Mouse (Mus musculus) forebrain, embryonic 16.5 days (tissue): ENCODE results near the gene Tnf. TPM values are rescaled to one million over a fixed set of nuclear protein-coding genes. Genes with fewer than 3 reads are reported as not detected.

Experiments
- ATAC-seq: fragments of 200-750 bp; cut with Nextera tagmentation; 2 replicates; pipeline ENCODE4 v1.8.0; 2017; ENCODE audit warnings: mild to moderate bottlenecking, moderate library complexity
- H3K27ac ChIP-seq: fragments of 300-500 bp; sonication (generic); 2 replicates; pipeline ENCODE4 v1.5.1; 2014; ENCODE audit warnings: low read length, control low read depth
- H3K27me3 ChIP-seq: fragments of 300-500 bp; sonication (generic); replicated peaks from 2 replicates; pipeline ENCODE4 v1.6.1; 2014; ENCODE audit warnings: low read length; ENCODE audit not compliant: control insufficient read depth, insufficient read depth
- H3K36me3 ChIP-seq: fragments of 300-500 bp; sonication (generic); 2 replicates; pipeline ENCODE4 v1.6.1; 2014; ENCODE audit not compliant: control insufficient read depth, insufficient read depth
- H3K4me1 ChIP-seq: fragments of 300-500 bp; sonication (generic); replicated peaks from 2 replicates; pipeline ENCODE4 v1.6.1; 2014; ENCODE audit warnings: low read length; ENCODE audit not compliant: control insufficient read depth, insufficient read depth
- H3K4me2 ChIP-seq: fragments of 300-500 bp; sonication (generic); 2 replicates; pipeline ENCODE4 v1.6.1; 2014; ENCODE audit warnings: mild to moderate bottlenecking, low read length, control low read depth
- H3K4me3 ChIP-seq: fragments of 300-500 bp; sonication (generic); replicated peaks from 2 replicates; pipeline ENCODE4 v1.5.1; 2014; ENCODE audit warnings: mild to moderate bottlenecking, low read length, control low read depth
- H3K9ac ChIP-seq: fragments of 300-500 bp; sonication (generic); replicated peaks from 2 replicates; pipeline ENCODE4 v1.6.1; 2014; ENCODE audit warnings: low read depth, low read length, control low read depth
- H3K9me3 ChIP-seq: fragments of 300-500 bp; sonication (generic); 2 replicates; pipeline ENCODE4 v1.6.1; 2016; ENCODE audit warnings: low read length; ENCODE audit not compliant: control insufficient read depth
- WGBS: fragments of 180-500 bp; shearing (Covaris S2); extraction: QIAGEN DNeasy Blood & Tissue Kit; methylation state at CpG from one replicate; pipeline ENCODE4 v1.1.7; 2014; 5-methylcytosine and 5-hydroxymethylcytosine counted together
- polyA plus RNA-seq: library from polyadenylated mRNA; unstranded; fragments of >200 nt; fragmentation: Nextera tagmentation; extraction: Ambion mirVana; gene quantifications from 2 replicates; pipeline ENCODE4 v1.2.1, GENCODE M21; 2015

Gene Tnf
- polyA plus RNA-seq, 1 experiment from 2014 or later: not detected

DNA sequence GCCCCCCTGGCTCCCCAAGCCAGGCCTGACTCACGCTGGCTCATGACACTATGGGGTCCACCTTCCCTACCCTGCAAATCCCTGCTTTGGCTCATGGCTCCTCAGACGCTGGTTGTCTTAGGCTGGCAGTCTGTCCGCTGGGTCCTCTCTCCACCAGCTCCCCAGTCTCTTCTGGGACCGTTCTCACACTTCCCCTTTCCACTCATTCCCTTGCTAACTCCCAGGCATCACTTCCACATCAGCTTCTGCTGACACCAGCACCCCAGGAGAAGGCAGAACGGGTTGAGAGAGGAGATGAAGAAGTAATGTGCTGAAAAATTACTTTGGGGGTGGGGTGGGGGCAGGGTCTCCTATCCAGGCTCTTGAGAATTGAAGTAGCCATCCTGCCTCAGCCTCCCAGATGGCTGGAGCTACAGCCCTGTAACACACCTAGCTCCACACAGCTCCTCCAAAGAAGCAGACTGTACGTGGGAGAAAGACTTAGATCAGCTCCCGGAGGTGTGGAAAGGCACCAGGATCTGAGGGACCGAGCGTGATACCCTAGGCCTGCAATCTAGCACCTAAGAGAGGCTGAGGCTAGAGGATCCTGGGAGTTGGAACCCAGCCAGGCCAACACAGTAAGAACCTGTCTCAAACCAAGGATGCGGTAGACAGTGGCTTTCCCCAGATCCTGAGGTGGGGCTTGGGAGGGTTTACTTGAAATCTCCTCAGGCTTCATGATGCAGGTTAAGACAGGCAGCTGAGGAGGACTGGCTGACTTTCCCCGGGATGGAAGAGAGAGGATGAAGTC, 29.2 kb downstream of the Tnf start:
- Histone ChIP-seq H3K9me3 (no peaks in the 10 kb centered on the region), H3K27ac (no peak overlapping the region), H3K27me3 (no peaks in the 10 kb centered on the region), H3K36me3 (no peaks in the 10 kb centered on the region), H3K9ac (no peak overlapping the region), H3K4me1 (no peaks in the 10 kb centered on the region), H3K4me3 (no peak overlapping the region), H3K4me2 (no peak overlapping the region)
- WGBS: 74% methylated on average over 11 of the region's 11 CpGs
- ATAC-seq: no peak

GRCm38 (mm10) chr17:35168541-35169207, 33.1 kb downstream of the Tnf start:
- H3K9me3 ChIP-seq: no peaks in the 10 kb centered on the region
- 13% methylated on average over 4 of the region's 4 CpGs for WGBS
- no peak overlapping the region for H3K4me3 ChIP-seq
- ATAC-seq: no peak
- peaks cover 9% of the 10 kb centered on the region for H3K4me1 ChIP-seq
- H3K27ac ChIP-seq: peak overlapping the region; percentile 31; the same call in 1 of the 2 replicates
- no peak overlapping the region for H3K9ac ChIP-seq
- H3K4me2 ChIP-seq: no peak overlapping the region
- no peaks in the 10 kb centered on the region for H3K27me3 ChIP-seq
- no peaks in the 10 kb centered on the region for H3K36me3 ChIP-seq

- Histone ChIP-seq H3K4me1 (peaks cover 16% of the 10 kb centered on the region), H3K4me2 (no peak overlapping the region), H3K4me3 (no peak overlapping the region), H3K36me3 (no peaks in the 10 kb centered on the region), H3K27me3 (no peaks in the 10 kb centered on the region), H3K27ac (no peak overlapping the region), H3K9me3 (no peaks in the 10 kb centered on the region), H3K9ac (no peak overlapping the region)
- ATAC-seq: no peak
- WGBS: 89% methylated on average over 7 of the region's 7 CpGs
Observed at GRCm38 (mm10) chr17:35167794-35168193, 34.0 kb downstream of the Tnf start.

- H3K9ac ChIP-seq: peak overlapping the region; percentile 58; the same call in 1 of the 2 replicates
- no peaks in the 10 kb centered on the region for H3K27me3 ChIP-seq
- H3K27ac ChIP-seq: peak overlapping the region; percentile 99
- 73% methylated on average over 8 of the region's 8 CpGs for WGBS
- H3K9me3 ChIP-seq: no peaks in the 10 kb centered on the region
- no peak overlapping the region; the same call in 1 of the 2 replicates for H3K4me3 ChIP-seq
- H3K36me3 ChIP-seq: peaks cover 3% of the 10 kb centered on the region; the same call in 1 of the 2 replicates
- ATAC-seq: no peak
- H3K4me2 ChIP-seq: peak overlapping the region; percentile 60
- peaks cover 27% of the 10 kb centered on the region for H3K4me1 ChIP-seq
Observed at GRCm38 (mm10) chr17:35166352-35167035, 35.3 kb downstream of the Tnf start.

GRCm38 (mm10) chr17:35165451-35166155, 36.2 kb downstream of the Tnf start:
- 19% methylated on average over 12 of the region's 12 CpGs for WGBS
- Histone ChIP-seq H3K27ac (peak overlapping the region; percentile 99), H3K4me3 (peak overlapping the region; percentile 98), H3K9ac (peak overlapping the region; percentile 58), H3K27me3 (no peaks in the 10 kb centered on the region), H3K4me2 (peak overlapping the region; percentile 60), H3K9me3 (no peaks in the 10 kb centered on the region), H3K4me1 (peaks cover 28% of the 10 kb centered on the region), H3K36me3 (peaks cover 12% of the 10 kb centered on the region)
- ATAC-seq: peak; percentile 86

DNA sequence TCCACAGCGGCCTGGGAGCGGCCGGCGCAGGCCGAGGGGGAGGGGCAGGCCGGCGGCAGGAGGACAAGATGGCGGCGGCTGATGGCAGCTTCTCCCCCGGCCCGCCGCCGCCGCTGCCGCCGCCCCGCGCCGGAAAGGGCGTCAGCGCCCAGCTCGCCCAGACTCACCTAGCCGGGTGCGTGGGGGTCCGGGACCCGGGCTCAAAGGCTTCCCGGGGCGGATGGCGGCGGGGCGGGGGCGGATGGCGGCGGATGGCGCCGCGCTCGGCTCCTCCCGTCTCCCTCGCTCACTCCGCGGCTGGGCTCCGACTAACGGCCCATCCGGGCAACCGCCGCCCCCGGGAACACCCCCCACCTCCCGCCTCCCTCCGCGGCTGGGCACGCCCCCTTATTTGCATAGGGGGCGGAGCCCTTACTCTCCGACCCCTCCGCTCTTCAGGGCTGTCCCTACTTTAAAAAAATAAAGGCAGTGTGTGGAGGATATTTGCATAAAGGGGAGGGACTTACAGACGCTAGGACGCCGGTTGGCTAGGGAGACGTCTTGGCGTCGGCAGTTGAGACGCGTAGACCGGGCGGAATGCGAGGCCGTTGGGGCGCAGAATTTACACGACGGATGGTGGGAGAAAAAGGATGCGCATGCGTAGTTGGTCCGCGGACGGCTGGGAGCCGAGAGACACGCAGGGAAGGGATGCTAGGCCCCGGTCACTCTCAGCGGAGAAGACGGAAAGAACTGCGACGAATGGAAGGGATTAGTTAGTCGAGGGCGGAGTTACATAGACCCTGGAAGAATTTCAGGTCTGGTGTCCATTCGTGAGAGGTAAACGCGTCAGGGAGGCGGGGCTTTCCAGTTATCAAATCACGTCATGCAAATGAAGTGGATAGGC, 37.0 kb downstream of the Tnf start, which contains the start of gene Prrc2a:
Gene Prrc2a (minus strand): TSS at position 330 of the 883 bp plus-strand sequence.
- Histone ChIP-seq H3K4me2 (peak within 1 kb of the TSS; percentile 66), H3K4me3 (peak within 1 kb of the TSS; percentile 98), H3K9ac (peak within 1 kb of the TSS; percentile 100), H3K27me3 (no peaks in the 10 kb centered on the region), H3K9me3 (no peaks in the 10 kb centered on the region), H3K27ac (peak within 1 kb of the TSS; percentile 99), H3K36me3 (peaks cover 20% of the 10 kb centered on the region), H3K4me1 (peaks cover 28% of the 10 kb centered on the region)
- ATAC-seq: peak; percentile 94
- WGBS: under 1% methylated on average over 72 of the region's 89 CpGs

DNA sequence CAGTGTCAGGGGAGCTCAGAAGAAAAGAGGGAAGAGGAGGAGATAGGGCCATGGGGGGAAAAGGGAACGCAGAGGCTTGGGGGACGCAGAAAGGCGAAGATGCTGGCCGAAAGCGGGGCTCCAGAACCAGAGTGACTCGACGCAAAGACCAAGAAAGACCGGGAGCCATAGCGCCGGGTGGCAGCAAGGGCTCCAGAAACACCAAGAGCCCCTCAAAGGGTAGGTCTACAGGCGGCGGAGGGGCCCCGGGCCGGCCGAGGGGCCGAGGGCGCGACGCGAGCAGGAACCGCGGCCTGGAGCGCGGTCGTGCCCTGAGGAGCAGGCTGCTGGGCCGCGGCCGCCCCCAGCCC, 37.6 kb downstream of the Tnf start:
- WGBS: 0% methylated on average over 22 of the region's 28 CpGs
- peak overlapping the region; percentile 66 for H3K4me2 ChIP-seq
- peak overlapping the region; percentile 98 for H3K4me3 ChIP-seq

DNA sequence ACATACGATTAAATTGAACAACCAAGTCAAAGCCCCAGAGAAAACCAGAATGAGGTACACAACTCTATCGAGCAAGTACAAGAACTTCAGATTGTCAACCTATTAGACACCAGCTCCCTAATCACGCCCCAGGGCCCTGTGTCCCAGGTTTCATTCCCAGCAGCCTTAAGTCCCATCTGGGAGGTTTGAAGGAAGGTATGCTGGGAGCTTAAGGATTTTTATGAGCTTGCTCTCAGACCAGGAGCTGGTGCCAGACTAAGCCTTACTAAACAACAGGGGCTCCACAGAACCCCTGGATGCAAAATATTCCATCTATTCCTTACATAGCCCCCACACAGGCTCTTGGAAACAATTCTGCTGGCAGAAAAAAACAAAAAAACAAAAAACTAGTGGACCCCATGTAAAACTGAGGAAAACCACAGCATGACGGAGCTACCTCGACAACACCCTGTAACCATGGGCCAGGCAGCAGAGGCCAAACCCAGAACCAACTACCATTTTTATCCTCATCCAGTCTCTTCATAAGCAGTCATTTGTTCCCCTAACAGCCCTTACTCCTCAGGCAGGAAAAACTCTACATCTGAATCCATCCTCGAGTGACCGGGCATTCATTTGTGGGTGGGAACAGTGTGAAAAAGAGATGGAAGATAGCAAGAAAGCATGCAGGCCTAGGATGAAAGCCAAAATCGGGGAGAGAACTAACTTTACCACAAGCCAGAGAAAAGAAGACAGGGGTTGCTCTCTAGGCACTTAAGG, 38.3 kb downstream of the Tnf start:
- ATAC-seq: no peak
- Histone ChIP-seq H3K9me3 (no peaks in the 10 kb centered on the region), H3K27ac (peak overlapping the region; percentile 97), H3K9ac (peak overlapping the region; percentile 100), H3K4me1 (peaks cover 28% of the 10 kb centered on the region), H3K36me3 (peaks cover 32% of the 10 kb centered on the region), H3K4me3 (peak overlapping the region; percentile 98), H3K27me3 (no peaks in the 10 kb centered on the region), H3K4me2 (peak overlapping the region; percentile 66)
- 9% methylated on average over 8 of the region's 8 CpGs for WGBS

More for the DNA sequence above, 37.6 kb downstream of the Tnf start:
- Histone ChIP-seq H3K4me1 (peaks cover 28% of the 10 kb centered on the region), H3K9me3 (no peaks in the 10 kb centered on the region), H3K36me3 (peaks cover 26% of the 10 kb centered on the region), H3K27me3 (no peaks in the 10 kb centered on the region), H3K9ac (peak overlapping the region; percentile 100), H3K27ac (peak overlapping the region; percentile 97)
- ATAC-seq: no peak
